Mouse (Mus musculus) ovary, postnatal 14 days (tissue): Measurements from ENCODE around the gene Nhlh1.

Experiments
- DNase-seq: peaks from one replicate; pipeline ENCODE4 v3.0.0; 2022; ENCODE audit warnings: low spot score

Nhlh1 gene

GRCm38 (mm10) chr1:172016660-172017516 lies 40.5 kb downstream of the Nhlh1 start:
- DNase-seq, result no peak

GRCm38 (mm10) chr1:172016031-172016430 lies 41.3 kb downstream of the Nhlh1 start:
- no peak for DNase-seq

GRCm38 (mm10) chr1:172015312-172015939 lies 41.9 kb downstream of the Nhlh1 start:
- DNase-seq, result no peak

- DNase-seq, result no peak
These were observed 42.6 kb downstream of the Nhlh1 start for GRCm38 (mm10) chr1:172014771-172015170.

GRCm38 (mm10) chr1:172012030-172012429 lies 45.3 kb downstream of the Nhlh1 start:
- DNase-seq, result peak; percentile 68

- DNase-seq, result no peak
These were observed 47.1 kb downstream of the Nhlh1 start for GRCm38 (mm10) chr1:172010042-172010824.

- no peak for DNase-seq
These were observed 48.0 kb downstream of the Nhlh1 start for GRCm38 (mm10) chr1:172009406-172009805.

GRCm38 (mm10) chr1:172008351-172008750 lies 49.0 kb downstream of the Nhlh1 start:
- DNase-seq, result no peak

GRCm38 (mm10) chr1:172007761-172008160 lies 49.6 kb downstream of the Nhlh1 start:
- no peak for DNase-seq
